Mouse (Mus musculus): ENCODE measurements around the gene Dcn. TPM values are rescaled to one million over a fixed set of nuclear protein-coding genes. Genes with fewer than 3 reads are reported as not detected.

Gene Dcn
- polyA plus RNA-seq, 1 experiment from 2014 or later, result 715 TPM

DNA sequence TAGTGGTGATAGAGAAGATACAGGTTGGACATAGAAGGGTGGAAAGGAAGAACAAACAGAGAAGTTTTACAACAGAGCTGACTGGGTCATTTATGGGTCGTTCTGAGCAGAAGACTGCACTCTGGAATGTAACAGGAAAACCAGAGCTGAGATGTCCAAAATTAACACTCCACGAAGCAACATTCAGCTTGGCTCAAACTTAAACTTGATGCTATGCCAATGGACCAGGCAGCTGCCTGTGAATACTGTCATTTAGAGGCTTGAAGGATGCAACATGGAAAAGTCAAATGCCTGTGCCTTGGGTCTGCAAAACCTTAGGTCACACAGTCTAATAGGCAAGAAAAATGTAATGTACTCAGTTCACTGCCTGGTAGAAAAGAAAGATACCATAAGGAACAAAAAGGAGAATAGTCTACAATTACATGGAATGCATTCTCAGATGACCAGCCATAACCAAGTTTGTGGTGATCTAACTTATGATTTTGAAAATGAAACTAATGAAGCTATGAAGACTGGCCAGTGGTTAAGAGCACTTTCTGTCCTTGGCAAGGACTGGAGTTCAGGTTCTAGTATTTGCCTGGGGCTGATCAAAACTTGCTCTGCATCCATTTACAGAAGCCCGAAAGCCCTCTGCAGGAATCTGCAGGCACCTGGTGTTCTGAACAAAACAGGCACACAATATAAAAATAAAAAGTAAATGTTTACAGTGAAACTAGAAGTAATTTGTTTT is 9.8 kb upstream of the Dcn start:
- H3K4me1 ChIP-seq (ENCODE audit: control insufficient read depth, insufficient read depth, low read length), result no peaks in the 10 kb centered on the region
- H3K9me3 ChIP-seq (ENCODE audit: control insufficient read depth, low read depth, low read length), result no peaks in the 10 kb centered on the region
- H3K9ac ChIP-seq (replicated peaks; ENCODE audit: low read depth, low read length), result no peak overlapping the region
- H3K4me2 ChIP-seq (replicated peaks; ENCODE audit: low read depth, low read length), result no peak overlapping the region
- no peaks in the 10 kb centered on the region for H3K27me3 ChIP-seq (ENCODE audit: control insufficient read depth, insufficient read depth, low read length)
- no peaks in the 10 kb centered on the region for H3K36me3 ChIP-seq (ENCODE audit: control insufficient read depth, insufficient read depth, low read length)
- ATAC-seq (ENCODE audit: insufficient number of reproducible peaks, insufficient read depth, low FRiP score, low read depth), result peak; percentile 46; the same call in 1 of the 2 replicates
- H3K4me3 ChIP-seq (ENCODE audit: low read depth, low read length), result no peak overlapping the region
- peak overlapping the region; percentile 83 for H3K27ac ChIP-seq (ENCODE audit: low read length)
- 30% methylated on average over 3 of the region's 3 CpGs for WGBS

- 24% methylated on average over 6 of the region's 6 CpGs for WGBS
- ATAC-seq (ENCODE audit: insufficient number of reproducible peaks, insufficient read depth, low FRiP score, low read depth), result no peak
- H3K27me3 ChIP-seq (ENCODE audit: control insufficient read depth, insufficient read depth, low read length), result no peaks in the 10 kb centered on the region
- no peak overlapping the region for H3K9ac ChIP-seq (replicated peaks; ENCODE audit: low read depth, low read length)
- H3K36me3 ChIP-seq (ENCODE audit: control insufficient read depth, insufficient read depth, low read length), result no peaks in the 10 kb centered on the region
- H3K27ac ChIP-seq (ENCODE audit: low read length), result no peak overlapping the region
- no peak overlapping the region for H3K4me3 ChIP-seq (ENCODE audit: low read depth, low read length)
- no peak overlapping the region for H3K4me2 ChIP-seq (replicated peaks; ENCODE audit: low read depth, low read length)
- H3K4me1 ChIP-seq (ENCODE audit: control insufficient read depth, insufficient read depth, low read length), result peaks cover 10% of the 10 kb centered on the region; the same call in 1 of the 2 replicates
- H3K9me3 ChIP-seq (ENCODE audit: control insufficient read depth, low read depth, low read length), result no peaks in the 10 kb centered on the region
These were observed 3.9 kb upstream of the Dcn start for GRCm38 (mm10) chr10:97475460-97475859.

- Histone ChIP-seq H3K9me3 (ENCODE audit: control insufficient read depth, low read depth, low read length) (no peaks in the 10 kb centered on the region), H3K36me3 (ENCODE audit: control insufficient read depth, insufficient read depth, low read length) (no peaks in the 10 kb centered on the region), H3K27me3 (ENCODE audit: control insufficient read depth, insufficient read depth, low read length) (no peaks in the 10 kb centered on the region), H3K4me1 (ENCODE audit: control insufficient read depth, insufficient read depth, low read length) (peaks cover 10% of the 10 kb centered on the region; the same call in 1 of the 2 replicates), H3K27ac (ENCODE audit: low read length) (peak overlapping the region; percentile 94), H3K9ac (replicated peaks; ENCODE audit: low read depth, low read length) (no peak overlapping the region), H3K4me3 (ENCODE audit: low read depth, low read length) (no peak overlapping the region), H3K4me2 (replicated peaks; ENCODE audit: low read depth, low read length) (no peak overlapping the region)
- ATAC-seq (ENCODE audit: insufficient number of reproducible peaks, insufficient read depth, low FRiP score, low read depth), result no peak
- WGBS, result 48% methylated on average over 3 of the region's 3 CpGs
These were observed 1.1 kb upstream of the Dcn start for GRCm38 (mm10) chr10:97478259-97478658.

DNA sequence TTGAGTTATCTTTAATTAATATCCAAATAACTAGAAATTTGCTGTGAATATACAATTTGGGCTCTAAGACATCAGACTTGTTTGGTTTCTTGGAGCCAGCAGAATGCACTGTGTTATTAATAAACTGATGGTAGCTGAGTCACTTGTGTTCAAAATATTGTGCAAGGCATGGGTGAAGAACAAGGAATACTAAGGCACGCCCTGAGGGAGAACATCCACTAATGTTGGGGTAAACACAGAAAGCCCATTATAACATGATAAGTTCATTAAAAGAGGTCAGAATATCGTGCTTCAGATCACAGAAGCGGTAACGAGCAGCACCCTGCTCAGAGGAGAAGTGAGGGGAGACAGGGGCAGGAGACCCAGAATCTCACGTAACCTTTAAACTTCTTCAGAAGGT is 2.7 kb downstream of the Dcn start:
- H3K36me3 ChIP-seq (ENCODE audit: control insufficient read depth, insufficient read depth, low read length), result no peaks in the 10 kb centered on the region
- peaks cover 10% of the 10 kb centered on the region; the same call in 1 of the 2 replicates for H3K4me1 ChIP-seq (ENCODE audit: control insufficient read depth, insufficient read depth, low read length)
- H3K27ac ChIP-seq (ENCODE audit: low read length), result no peak overlapping the region
- ATAC-seq (ENCODE audit: insufficient number of reproducible peaks, insufficient read depth, low FRiP score, low read depth), result no peak
- no peaks in the 10 kb centered on the region for H3K9me3 ChIP-seq (ENCODE audit: control insufficient read depth, low read depth, low read length)
- no peaks in the 10 kb centered on the region for H3K27me3 ChIP-seq (ENCODE audit: control insufficient read depth, insufficient read depth, low read length)
- H3K4me2 ChIP-seq (replicated peaks; ENCODE audit: low read depth, low read length), result peak overlapping the region; percentile 32
- no peak overlapping the region for H3K9ac ChIP-seq (replicated peaks; ENCODE audit: low read depth, low read length)
- WGBS, result 82% methylated on average over 5 of the region's 5 CpGs
- H3K4me3 ChIP-seq (ENCODE audit: low read depth, low read length), result no peak overlapping the region

DNA sequence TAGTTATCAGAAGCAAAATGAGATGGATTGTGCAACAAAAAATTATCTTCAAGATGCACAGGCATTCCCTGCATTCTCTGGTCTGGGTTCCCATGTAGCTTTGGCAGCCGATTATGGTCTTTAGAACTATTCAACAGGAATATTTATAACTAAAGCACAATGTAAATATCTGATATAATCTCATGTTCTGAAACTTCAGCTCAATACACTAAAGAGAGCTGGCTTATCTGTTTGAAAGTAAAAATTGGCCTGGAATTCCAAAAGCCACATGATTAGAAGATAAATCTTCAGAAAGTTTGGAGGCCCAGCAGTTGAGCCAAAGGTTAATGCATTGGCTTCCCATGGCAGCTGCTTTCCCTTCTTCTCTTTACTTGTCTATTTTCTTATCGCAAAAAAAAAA is 4.6 kb downstream of the Dcn start:
- Histone ChIP-seq H3K9ac (replicated peaks; ENCODE audit: low read depth, low read length) (no peak overlapping the region), H3K36me3 (ENCODE audit: control insufficient read depth, insufficient read depth, low read length) (no peaks in the 10 kb centered on the region), H3K4me1 (ENCODE audit: control insufficient read depth, insufficient read depth, low read length) (no peaks in the 10 kb centered on the region), H3K4me3 (ENCODE audit: low read depth, low read length) (no peak overlapping the region), H3K9me3 (ENCODE audit: control insufficient read depth, low read depth, low read length) (no peaks in the 10 kb centered on the region), H3K27ac (ENCODE audit: low read length) (no peak overlapping the region; the same call in 1 of the 2 replicates), H3K27me3 (ENCODE audit: control insufficient read depth, insufficient read depth, low read length) (no peaks in the 10 kb centered on the region), H3K4me2 (replicated peaks; ENCODE audit: low read depth, low read length) (no peak overlapping the region)
- WGBS, result 23% methylated on average over 2 of the region's 2 CpGs
- no peak for ATAC-seq (ENCODE audit: insufficient number of reproducible peaks, insufficient read depth, low FRiP score, low read depth)

- H3K27me3 ChIP-seq (ENCODE audit: control insufficient read depth, insufficient read depth, low read length), result no peaks in the 10 kb centered on the region
- H3K9ac ChIP-seq (replicated peaks; ENCODE audit: low read depth, low read length), result no peak overlapping the region
- H3K4me2 ChIP-seq (replicated peaks; ENCODE audit: low read depth, low read length), result no peak overlapping the region
- no peak for ATAC-seq (ENCODE audit: insufficient number of reproducible peaks, insufficient read depth, low FRiP score, low read depth)
- H3K9me3 ChIP-seq (ENCODE audit: control insufficient read depth, low read depth, low read length), result no peaks in the 10 kb centered on the region
- no peaks in the 10 kb centered on the region for H3K4me1 ChIP-seq (ENCODE audit: control insufficient read depth, insufficient read depth, low read length)
- no peak overlapping the region for H3K27ac ChIP-seq (ENCODE audit: low read length)
- H3K4me3 ChIP-seq (ENCODE audit: low read depth, low read length), result no peak overlapping the region
- 35% methylated on average over 2 of the region's 2 CpGs for WGBS
- H3K36me3 ChIP-seq (ENCODE audit: control insufficient read depth, insufficient read depth, low read length), result no peaks in the 10 kb centered on the region
These were observed 5.7 kb downstream of the Dcn start for GRCm38 (mm10) chr10:97485151-97485550.

DNA sequence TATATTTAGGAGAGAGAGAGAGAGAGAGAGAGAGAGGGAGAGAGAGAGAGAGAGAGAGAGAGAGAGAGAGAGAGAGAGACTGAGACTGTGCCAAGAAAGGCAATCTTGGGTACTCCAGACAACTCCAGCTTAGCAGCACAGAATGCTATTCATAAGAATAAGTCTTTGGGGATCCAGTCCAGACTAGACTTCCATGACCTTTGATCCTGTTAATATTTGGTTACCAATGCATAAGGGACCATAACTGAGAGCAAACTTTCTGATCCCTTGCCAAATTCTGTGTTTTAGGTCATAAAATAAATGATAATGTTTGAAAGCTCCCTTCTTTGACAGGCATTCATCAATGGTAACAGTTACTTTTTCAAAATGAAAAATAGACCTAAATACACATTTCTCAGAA is 6.7 kb downstream of the Dcn start:
- H3K4me3 ChIP-seq (ENCODE audit: low read depth, low read length), result no peak overlapping the region
- ATAC-seq (ENCODE audit: insufficient number of reproducible peaks, insufficient read depth, low FRiP score, low read depth), result no peak
- no peaks in the 10 kb centered on the region for H3K4me1 ChIP-seq (ENCODE audit: control insufficient read depth, insufficient read depth, low read length)
- H3K27me3 ChIP-seq (ENCODE audit: control insufficient read depth, insufficient read depth, low read length), result no peaks in the 10 kb centered on the region
- no peak overlapping the region for H3K9ac ChIP-seq (replicated peaks; ENCODE audit: low read depth, low read length)
- no peaks in the 10 kb centered on the region for H3K9me3 ChIP-seq (ENCODE audit: control insufficient read depth, low read depth, low read length)
- H3K36me3 ChIP-seq (ENCODE audit: control insufficient read depth, insufficient read depth, low read length), result no peaks in the 10 kb centered on the region
- no peak overlapping the region for H3K27ac ChIP-seq (ENCODE audit: low read length)
- no peak overlapping the region for H3K4me2 ChIP-seq (replicated peaks; ENCODE audit: low read depth, low read length)

DNA sequence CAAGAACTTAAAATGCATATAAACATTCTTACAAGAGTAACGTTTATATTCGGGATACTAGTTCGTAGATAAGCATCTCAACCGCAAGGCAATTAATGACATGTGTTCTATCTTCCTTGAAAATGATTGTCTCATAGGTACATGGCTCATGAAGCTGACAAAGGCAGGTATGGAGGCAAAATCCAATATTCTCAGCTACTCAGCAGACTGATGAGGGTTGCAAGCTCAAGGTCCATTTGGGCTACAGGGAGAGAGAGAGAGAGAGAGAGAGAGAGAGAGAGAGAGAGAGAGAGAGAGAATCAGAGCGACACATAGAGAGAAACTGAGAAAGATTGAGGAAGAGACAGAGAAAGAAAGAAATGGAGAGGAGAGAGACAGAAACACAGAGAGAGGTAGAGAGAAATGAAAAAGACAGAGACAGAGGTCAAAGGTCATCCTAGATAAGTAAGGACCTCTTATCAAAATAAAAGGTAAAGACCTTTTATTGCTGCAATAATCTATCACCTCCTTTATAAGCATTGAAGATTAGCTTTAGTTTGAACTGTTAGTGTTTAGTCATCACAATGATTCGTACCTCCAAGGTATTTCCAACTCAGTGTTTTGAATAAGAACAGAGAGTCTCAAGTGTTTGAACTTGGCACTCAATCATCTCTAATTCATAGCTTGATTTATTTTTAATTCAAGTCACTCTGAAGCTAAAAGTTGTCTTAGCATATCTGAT is 8.0 kb downstream of the Dcn start:
- H3K36me3 ChIP-seq (ENCODE audit: control insufficient read depth, insufficient read depth, low read length), result no peaks in the 10 kb centered on the region
- no peaks in the 10 kb centered on the region for H3K4me1 ChIP-seq (ENCODE audit: control insufficient read depth, insufficient read depth, low read length)
- ATAC-seq (ENCODE audit: insufficient number of reproducible peaks, insufficient read depth, low FRiP score, low read depth), result no peak
- no peak overlapping the region for H3K4me3 ChIP-seq (ENCODE audit: low read depth, low read length)
- WGBS, result 69% methylated on average over 6 of the region's 6 CpGs
- H3K27me3 ChIP-seq (ENCODE audit: control insufficient read depth, insufficient read depth, low read length), result no peaks in the 10 kb centered on the region
- no peak overlapping the region for H3K27ac ChIP-seq (ENCODE audit: low read length)
- H3K9ac ChIP-seq (replicated peaks; ENCODE audit: low read depth, low read length), result no peak overlapping the region
- no peak overlapping the region for H3K4me2 ChIP-seq (replicated peaks; ENCODE audit: low read depth, low read length)
- H3K9me3 ChIP-seq (ENCODE audit: control insufficient read depth, low read depth, low read length), result no peaks in the 10 kb centered on the region

All from stomach, embryonic 14.5 days (tissue).